Mouse (Mus musculus): ENCODE measurements around the gene Lepr. TPM values are rescaled to one million over a fixed set of nuclear protein-coding genes. Genes with fewer than 3 reads are reported as not detected.

The Lepr gene
- total and polyA plus RNA-seq, 3 experiments: 0.04 TPM; not detected in 2

- Histone ChIP-seq H3K79me2 (ENCODE audit: control insufficient read depth, insufficient read depth, low read length, poor library complexity) (no peaks in the 10 kb centered on the region), H3K27ac (ENCODE audit: control insufficient read depth, low read depth, low read length) (no peak overlapping the region), H3K36me3 (ENCODE audit: control insufficient read depth in 1 of 2, insufficient read depth in 2 of 2, low read length in 2 of 2) (no peaks in the 10 kb centered on the region), H3K27me3 (ENCODE audit: control insufficient read depth in 1 of 2, insufficient read depth in 2 of 2, low read length in 2 of 2) (no peaks in the 10 kb centered on the region), H3K9me3 (replicated peaks; ENCODE audit: insufficient read depth, low read length) (no peaks in the 10 kb centered on the region), H3K4me3 (ENCODE audit: control insufficient read depth in 1 of 2, insufficient read depth in 1 of 2, low read depth in 2 of 2, low read length in 2 of 2) (no peak overlapping the region), H3K9ac (ENCODE audit: control insufficient read depth, low read depth, low read length, poor library complexity, severe bottlenecking) (no peak overlapping the region), H3K4me1 (ENCODE audit: control insufficient read depth in 1 of 2, insufficient read depth in 2 of 2, low read length in 2 of 2) (no peaks in the 10 kb centered on the region)
- DNase-seq (ENCODE audit: low read depth, low spot score): no peak
- TF ChIP-seq ZC3H11A (IDR thresholded peaks at IDR 0.05; ENCODE audit: low read depth, low read length) (no peak), HCFC1 (IDR thresholded peaks at IDR 0.05; ENCODE audit: low read depth, low read length) (no peak), TCF12 (IDR thresholded peaks at IDR 0.05; ENCODE audit: low read depth, low read length) (no peak), ZMIZ1 (IDR thresholded peaks at IDR 0.05; ENCODE audit: low read depth, low read length) (no peak)
These were observed 41.5 kb upstream of the Lepr start for GRCm38 (mm10) chr4:101675726-101676125.

GRCm38 (mm10) chr4:101682620-101683019 is 34.6 kb upstream of the Lepr start:
- DNase-seq (ENCODE audit: low read depth, low spot score): no peak
- H3K9ac ChIP-seq (ENCODE audit: control insufficient read depth, low read depth, low read length, poor library complexity, severe bottlenecking): no peak overlapping the region
- TF ChIP-seq NRF1 (IDR thresholded peaks at IDR 0.05; ENCODE audit: insufficient read depth, low read depth, low read length, poor library complexity, severe bottlenecking) (no peak), ZNF384 (IDR thresholded peaks at IDR 0.05; ENCODE audit: low read depth, low read length) (no peak), UBTF (IDR thresholded peaks at IDR 0.05; ENCODE audit: borderline replicate concordance, insufficient read depth, low read depth, low read length) (no peak), NELFE (IDR thresholded peaks at IDR 0.05; ENCODE audit: low read depth, low read length) (no peak), GATA1 (IDR thresholded peaks at IDR 0.05; ENCODE audit: low read depth, low read length) (no peak), ZKSCAN1 (IDR thresholded peaks at IDR 0.05; ENCODE audit: low read depth, low read length) (no peak), RCOR1 (IDR thresholded peaks at IDR 0.05; ENCODE audit: low read depth, low read length) (no peak)
- H3K79me2 ChIP-seq (ENCODE audit: control insufficient read depth, insufficient read depth, low read length, poor library complexity): no peaks in the 10 kb centered on the region
- H3K4me3 ChIP-seq (ENCODE audit: control insufficient read depth in 1 of 2, insufficient read depth in 1 of 2, low read depth in 2 of 2, low read length in 2 of 2): no peak overlapping the region
- H3K36me3 ChIP-seq (ENCODE audit: control insufficient read depth in 1 of 2, insufficient read depth in 2 of 2, low read length in 2 of 2): no peaks in the 10 kb centered on the region
- no peaks in the 10 kb centered on the region for H3K9me3 ChIP-seq (replicated peaks; ENCODE audit: insufficient read depth, low read length)
- no peaks in the 10 kb centered on the region for H3K4me1 ChIP-seq (ENCODE audit: control insufficient read depth in 1 of 2, insufficient read depth in 2 of 2, low read length in 2 of 2)
- no peaks in the 10 kb centered on the region; a peak in 3 of 4 replicates for H3K27me3 ChIP-seq (ENCODE audit: control insufficient read depth in 1 of 2, insufficient read depth in 2 of 2, low read length in 2 of 2)
- no peak overlapping the region for H3K27ac ChIP-seq (ENCODE audit: control insufficient read depth, low read depth, low read length)

GRCm38 (mm10) chr4:101683086-101683485 is 34.1 kb upstream of the Lepr start:
- no peak overlapping the region for H3K9ac ChIP-seq (ENCODE audit: control insufficient read depth, low read depth, low read length, poor library complexity, severe bottlenecking)
- no peak overlapping the region for H3K4me3 ChIP-seq (ENCODE audit: control insufficient read depth in 1 of 2, insufficient read depth in 1 of 2, low read depth in 2 of 2, low read length in 2 of 2)
- no peaks in the 10 kb centered on the region for H3K36me3 ChIP-seq (ENCODE audit: control insufficient read depth in 1 of 2, insufficient read depth in 2 of 2, low read length in 2 of 2)
- no peaks in the 10 kb centered on the region for H3K4me1 ChIP-seq (ENCODE audit: control insufficient read depth in 1 of 2, insufficient read depth in 2 of 2, low read length in 2 of 2)
- no peak for DNase-seq (ENCODE audit: low read depth, low spot score)
- no peaks in the 10 kb centered on the region; a peak in 3 of 4 replicates for H3K27me3 ChIP-seq (ENCODE audit: control insufficient read depth in 1 of 2, insufficient read depth in 2 of 2, low read length in 2 of 2)
- TF ChIP-seq MYB (IDR thresholded peaks at IDR 0.05; ENCODE audit: low read depth, low read length): no peak
- peak in 1 of 3 experiments; percentile 12; a peak in 2 of 6 replicates for TF ChIP-seq CTCF (IDR thresholded peaks at IDR 0.05 in 2 of 3, conservative IDR thresholded peaks at IDR 0.05 in 1 of 3; ENCODE audit: control insufficient read depth in 1 of 3, insufficient read depth in 1 of 3, low read depth in 2 of 3, low read length in 3 of 3, poor library complexity in 1 of 3, severe bottlenecking in 1 of 3)
- TF ChIP-seq POLR2AphosphoS5 (IDR thresholded peaks at IDR 0.05; ENCODE audit: borderline replicate concordance, low read depth, low read length): no peak
- no peak for TF ChIP-seq HCFC1 (IDR thresholded peaks at IDR 0.05; ENCODE audit: low read depth, low read length)
- 0 out of 2 replicates have a peak, but pooled peaks have one; percentile 19 for TF ChIP-seq SMC3 (IDR thresholded peaks at IDR 0.05; ENCODE audit: low read depth, low read length)
- TF ChIP-seq RAD21 (IDR thresholded peaks at IDR 0.05; ENCODE audit: low read depth, low read length): peak; percentile 7
- no peaks in the 10 kb centered on the region for H3K9me3 ChIP-seq (replicated peaks; ENCODE audit: insufficient read depth, low read length)
- no peak overlapping the region for H3K27ac ChIP-seq (ENCODE audit: control insufficient read depth, low read depth, low read length)
- no peaks in the 10 kb centered on the region for H3K79me2 ChIP-seq (ENCODE audit: control insufficient read depth, insufficient read depth, low read length, poor library complexity)

All from MEL (cell line).